Mouse (Mus musculus) thymus, adult 2 months (tissue): ENCODE measurements around the gene Dda1.

ENCODE experiments used
- CTCF ChIP-seq: fragments of 200-500 bp; IDR thresholded peaks from 2 replicates; pipeline ENCODE4 v1.5.1; 2012; ENCODE audit warnings: mild to moderate bottlenecking, control low read depth, low read length, moderate library complexity, borderline replicate concordance; ENCODE audit not compliant: control insufficient read depth, poor library complexity, insufficient read depth; ENCODE audit errors: extremely low read depth
- POLR2A ChIP-seq: fragments of 200-500 bp; IDR thresholded peaks from 2 replicates; pipeline ENCODE4 v1.6.1; 2012; ENCODE audit warnings: mild to moderate bottlenecking, low read length, control low read depth, moderate library complexity; ENCODE audit not compliant: control insufficient read depth, poor library complexity, insufficient read depth; ENCODE audit errors: extremely low read depth

DNA sequence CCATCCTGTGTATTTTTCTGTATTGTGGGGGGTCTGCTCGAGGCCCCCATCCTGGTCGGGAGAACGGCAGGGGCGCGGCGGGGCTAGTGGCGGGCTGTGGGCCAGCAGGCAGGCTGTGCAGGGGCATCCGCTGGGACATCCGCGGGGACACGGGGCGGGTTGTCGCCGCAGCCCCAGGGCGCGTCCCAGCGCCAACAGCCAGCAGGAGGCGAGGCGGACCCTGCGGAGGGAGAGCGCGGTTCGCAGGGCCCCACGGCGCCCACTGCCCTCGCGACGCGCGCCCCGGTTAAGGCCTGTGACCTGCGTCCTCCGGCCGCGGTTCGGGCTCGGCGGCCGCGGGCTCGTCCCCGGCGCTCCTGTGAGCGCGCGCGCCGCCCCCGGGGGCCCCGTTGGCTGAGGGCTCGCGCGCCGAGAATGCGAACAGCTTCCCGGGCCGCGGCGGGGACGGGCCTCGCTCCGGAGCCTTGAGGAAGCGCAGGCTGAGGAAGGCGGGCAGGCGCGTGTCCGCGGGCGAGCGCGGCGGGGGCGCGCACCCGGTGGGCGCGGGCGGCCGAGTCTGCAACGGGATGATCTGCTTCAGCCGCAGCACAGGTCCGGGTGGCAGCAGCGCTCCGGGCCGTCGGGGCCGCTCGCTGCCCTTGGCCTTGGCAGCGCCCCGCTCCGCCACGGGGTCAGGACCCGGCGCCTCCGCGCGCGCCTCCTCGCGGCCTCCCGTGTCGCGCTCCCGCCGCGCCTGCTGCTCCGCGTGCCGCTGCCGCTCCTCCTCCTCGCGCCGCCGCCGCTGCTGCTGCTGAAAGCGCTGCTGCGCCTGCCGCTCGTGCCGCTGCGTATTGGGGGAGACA, 7.3 kb downstream of the Dda1 start:
- peak; percentile 43; the same call in 1 of the 2 replicates for TF ChIP-seq CTCF
- no peak for TF ChIP-seq POLR2A
